Mouse (Mus musculus) testis, adult 2 months (tissue): ENCODE results near the gene Rbms3.

ENCODE experiments used
- CTCF ChIP-seq: fragments of 200-500 bp; IDR thresholded peaks from 2 replicates; pipeline ENCODE4 v1.5.1; 2012; ENCODE audit warnings: low read depth, mild to moderate bottlenecking, inconsistent platforms, low read length, moderate library complexity; ENCODE audit not compliant: control insufficient read depth, insufficient read depth, insufficient replicate concordance
- POLR2A ChIP-seq: fragments of 200-500 bp; IDR thresholded peaks from 2 replicates; pipeline ENCODE4 v1.6.1; 2012; ENCODE audit warnings: low read depth, mild to moderate bottlenecking, inconsistent platforms, low read length, moderate library complexity; ENCODE audit not compliant: control insufficient read depth

DNA sequence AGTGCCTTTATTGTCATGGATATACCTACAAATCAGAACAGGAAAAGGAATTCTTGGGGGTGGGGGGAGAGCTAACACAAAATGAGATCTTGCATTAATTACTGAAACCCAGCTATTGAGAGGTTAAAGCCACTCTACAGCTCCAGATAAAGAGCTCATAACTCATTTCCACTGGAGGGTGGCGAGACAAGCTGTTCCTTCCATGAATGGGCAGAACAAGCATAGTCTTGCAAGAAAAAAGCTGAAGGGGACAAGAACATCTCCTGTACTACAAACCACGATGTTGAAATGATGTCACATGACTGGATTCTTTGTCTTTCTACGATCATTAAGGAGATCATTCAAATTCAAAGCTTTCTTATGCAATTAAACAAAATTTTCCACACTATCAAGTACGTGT lies 417.7 kb downstream of the Rbms3 start:
- TF ChIP-seq CTCF: no peak
- no peak for TF ChIP-seq POLR2A
